Mouse (Mus musculus): Measurements from ENCODE around the gene Nars2. TPM values are rescaled to one million over a fixed set of nuclear protein-coding genes. Genes with fewer than 3 reads are reported as not detected.

Gene Nars2
- polyA plus RNA-seq, 1 experiment from 2014 or later: 31.6 TPM

Other genes with a start within 250 kb of the Nars2 start
- gene Gab2, start 130.1 kb downstream of the Nars2 start, polyA plus RNA-seq (2015; fragmentation: Nextera tagmentation; extraction: Ambion mirVana): 13.9 and 14.7 TPM in 2 replicates

Measured in kidney, embryonic 16.5 days (tissue).